Mouse (Mus musculus) thymus, postnatal 14 days (tissue): ENCODE results near the gene Scgb2b27.
"Not testable (repeated sequence)": the region's sequence is repeated elsewhere in the genome, so short reads cannot be mapped to it uniquely, and the experiment has no call there.

Source experiments
- DNase-seq: peaks from one replicate; pipeline ENCODE4 v3.0.0; 2021

Scgb2b27 gene

GRCm38 (mm10) chr7:34013842-34014241, at the start of gene Scgb2b27:
Gene Scgb2b27 (minus strand): TSS chr7:34013942.
- DNase-seq, result no peak

GRCm38 (mm10) chr7:34036076-34036815, 22.5 kb upstream of the Scgb2b27 start:
- not testable (repeated sequence) for DNase-seq

- not testable (repeated sequence) for DNase-seq
Measured at GRCm38 (mm10) chr7:34034579-34034978, 20.8 kb upstream of the Scgb2b27 start.

GRCm38 (mm10) chr7:34030026-34030425, 16.3 kb upstream of the Scgb2b27 start:
- DNase-seq, result no peak

DNA sequence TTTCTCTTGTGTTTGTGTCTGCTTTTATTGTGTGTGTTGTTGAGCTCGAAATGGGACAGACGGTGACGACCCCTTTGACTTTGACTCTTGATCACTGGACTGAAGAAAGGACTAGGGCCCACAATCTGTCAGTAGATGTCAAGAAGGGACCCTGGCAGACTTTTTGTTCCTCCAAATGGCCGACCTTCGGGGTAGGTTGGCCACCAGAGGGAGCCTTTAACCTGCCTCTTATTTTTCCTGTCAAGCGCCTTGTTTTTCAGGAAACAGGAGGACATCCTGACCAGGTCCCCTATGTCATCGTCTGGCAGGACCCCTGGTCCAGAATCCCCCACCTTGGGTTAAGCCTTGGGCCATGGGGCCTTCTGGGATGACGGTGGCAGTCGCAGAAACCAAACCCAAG, 13.5 kb upstream of the Scgb2b27 start:
- not testable (repeated sequence) for DNase-seq

GRCm38 (mm10) chr7:34025641-34026040, 11.9 kb upstream of the Scgb2b27 start:
- DNase-seq, result no peak

DNA sequence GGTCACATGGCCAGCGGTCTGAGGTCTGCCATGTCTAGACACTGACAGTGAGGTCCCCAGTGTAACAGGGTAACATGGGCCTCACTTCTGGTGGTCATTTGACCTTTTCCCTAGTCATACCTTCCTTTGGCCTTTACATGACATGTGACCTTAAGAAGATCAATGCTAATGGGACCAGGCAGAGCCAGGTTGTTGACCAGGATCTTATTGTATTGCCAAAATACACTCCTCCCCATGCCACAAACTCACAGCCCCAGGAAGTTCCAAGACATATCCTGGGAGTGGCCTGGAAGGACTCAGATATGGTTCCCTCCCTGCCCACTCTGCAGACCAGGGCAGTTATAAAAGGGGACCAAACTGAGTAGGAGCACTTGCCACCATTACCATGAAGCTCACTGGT, 7.4 kb upstream of the Scgb2b27 start, which contains the start of gene Scgb1b27:
Scgb1b27 (plus strand) TSS at position 301 of the 400 bp plus-strand sequence.
- not testable (repeated sequence) for DNase-seq

DNA sequence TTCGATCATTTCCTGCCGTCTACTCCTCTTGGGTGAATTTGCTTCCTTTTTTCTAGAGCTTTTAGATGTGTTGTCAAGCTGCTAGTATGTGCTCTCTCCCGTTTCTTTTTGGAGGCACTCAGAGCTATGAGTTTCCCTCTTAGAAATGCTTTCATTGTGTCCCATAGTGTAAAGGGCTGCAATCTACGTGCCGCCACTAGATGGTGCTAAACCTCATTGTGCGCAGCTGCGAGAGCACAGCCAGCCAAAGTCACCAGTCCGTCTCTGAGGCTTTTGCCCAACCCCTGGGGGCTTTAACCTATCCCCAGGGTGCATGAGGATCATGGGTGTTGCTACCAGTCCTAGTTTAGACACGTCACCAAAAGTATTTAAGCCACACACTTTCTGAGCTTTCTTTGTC, 31.5 kb downstream of the Scgb2b27 start:
- not testable (repeated sequence) for DNase-seq
